Mouse (Mus musculus) ES-Bruce4 (cell line): ENCODE results near the gene Grid2.

Source experiments
- CTCF ChIP-seq: IDR thresholded peaks from one replicate; pipeline ENCODE4 v1.8.1; 2011; ENCODE audit warnings: low read depth, low read length
- EP300 ChIP-seq: IDR thresholded peaks from 2 replicates; pipeline ENCODE4 v1.6.1; 2011; ENCODE audit warnings: low read depth, low read length; ENCODE audit not compliant: insufficient read depth
- POLR2A ChIP-seq: IDR thresholded peaks from one replicate; pipeline ENCODE4 v1.8.1; 2011; ENCODE audit warnings: low read length; ENCODE audit not compliant: insufficient read depth

- no peak for TF ChIP-seq CTCF
- TF ChIP-seq POLR2A: no peak
- TF ChIP-seq EP300: no peak
Observed at GRCm38 (mm10) chr6:64264224-64264623, 1008.5 kb downstream of the Grid2 start.
